Mouse (Mus musculus) cerebellum, adult 2 months (tissue): ENCODE measurements around the gene Xrn2.

Experiments used
- CTCF ChIP-seq: fragments of 200-500 bp; IDR thresholded peaks from 2 replicates; pipeline ENCODE4 v1.5.1; 2011; ENCODE audit warnings: low read depth, mild to moderate bottlenecking, control low read depth, low read length, moderate library complexity, borderline replicate concordance; ENCODE audit not compliant: insufficient read depth
- POLR2A ChIP-seq: fragments of 200-500 bp; IDR thresholded peaks from 2 replicates; pipeline ENCODE4 v1.6.1; 2011; ENCODE audit warnings: low read length, control low read depth, borderline replicate concordance; ENCODE audit not compliant: insufficient read depth

GRCm38 (mm10) chr2:147012141-147012622 is 614 bp upstream of the Xrn2 start:
- no peak for TF ChIP-seq CTCF
- TF ChIP-seq POLR2A = no peak
